Mouse (Mus musculus) hematopoietic stem cell, adult 5-6 weeks (primary cell): ENCODE data around the gene Mypn. TPM values are rescaled to one million over a fixed set of nuclear protein-coding genes. Genes with fewer than 3 reads are reported as not detected.

Experiments used
- ATAC-seq, 2 experiments: fragments of 125-278 bp in 1 of 2; replicated peaks in 1 of 2; 2 replicates each; pipeline ENCODE4 v1.8.0; 2016 to 2017; ENCODE audit warnings: inconsistent platforms in 2 of 2, mild to moderate bottlenecking in 2 of 2, moderate number of reproducible peaks in 2 of 2, low read depth in 1 of 2, moderate TSS enrichment in 1 of 2; ENCODE audit not compliant: low FRiP score in 2 of 2, poor library complexity in 2 of 2, severe bottlenecking in 2 of 2, insufficient read depth in 1 of 2, low TSS enrichment in 1 of 2
- total RNA-seq: library from RNA; stranded (forward); fragments of 172-1452, 232-1000 nt; gene quantifications from 2 replicates; pipeline ENCODE4 v1.2.3, GENCODE M21; 2017

The Mypn gene
- total RNA-seq, 1 experiment from 2014 or later, result not detected

DNA sequence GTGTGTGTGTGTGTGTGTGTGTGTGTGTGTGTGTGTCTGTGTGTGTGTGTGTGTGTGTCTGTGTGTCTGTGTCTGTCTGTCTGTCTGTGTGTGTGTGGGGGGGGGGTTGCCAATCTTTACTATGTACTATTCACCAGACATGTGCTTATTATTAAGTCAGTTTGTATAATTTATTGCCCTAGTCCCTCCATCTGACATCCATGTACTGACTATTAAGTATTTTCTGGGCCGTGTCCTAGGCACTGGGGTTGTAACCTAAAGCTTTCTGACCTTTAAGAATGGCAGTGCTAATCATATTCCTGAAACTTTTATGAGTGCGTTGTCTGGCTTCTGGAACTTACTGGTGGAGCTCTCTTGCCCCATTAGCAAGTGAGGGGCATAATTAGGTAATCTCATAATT, 107.0 kb downstream of the Mypn start:
- ATAC-seq, result no peak

DNA sequence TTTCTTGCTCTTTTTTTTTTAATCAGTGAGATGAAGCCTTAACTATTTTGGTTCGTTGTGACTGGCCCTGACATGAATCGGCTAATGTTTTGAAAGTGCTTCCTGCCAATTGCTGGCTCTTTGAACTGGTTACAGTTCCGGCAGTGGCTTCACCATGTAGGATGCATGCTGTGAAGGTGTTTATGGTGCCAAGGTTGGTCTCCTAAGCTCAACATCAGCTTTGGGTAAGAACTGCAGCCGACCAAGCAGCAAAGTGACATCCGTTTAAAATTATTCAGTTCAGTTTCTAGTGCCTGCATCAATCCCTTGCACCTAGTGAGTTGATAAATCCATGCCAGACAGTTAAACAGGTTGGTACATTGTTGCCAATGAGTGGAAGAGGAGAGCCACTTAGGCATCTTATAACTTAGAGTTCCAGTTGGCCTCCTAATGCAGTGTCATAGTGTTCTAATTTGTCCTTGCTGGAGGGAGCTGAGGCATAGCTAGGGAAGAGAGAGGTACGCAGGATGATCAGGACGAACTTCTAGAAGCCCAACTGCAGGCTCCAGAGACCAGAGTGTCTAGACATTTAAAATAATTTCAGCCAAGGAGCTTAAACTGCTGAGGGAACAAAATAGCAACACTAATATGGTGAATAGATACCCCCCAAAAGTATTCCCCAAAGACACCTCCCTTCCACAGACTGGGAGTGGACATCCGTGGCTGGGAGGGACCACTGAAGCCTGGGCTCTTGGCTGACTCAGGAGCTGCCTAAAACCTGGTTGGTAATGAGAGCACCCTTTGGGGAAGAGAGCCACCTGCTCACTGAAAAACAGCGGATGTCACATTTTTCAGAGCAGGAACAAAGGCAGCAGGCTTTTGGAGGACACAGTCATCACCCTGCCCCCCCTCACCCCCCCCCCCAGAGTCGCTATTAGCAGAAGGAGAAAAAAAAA, 110.9 kb downstream of the Mypn start:
- no peak for ATAC-seq

- no peak for ATAC-seq
Measured at GRCm38 (mm10) chr10:63091915-63092314, 111.8 kb downstream of the Mypn start.

GRCm38 (mm10) chr10:63089758-63090571, 113.8 kb downstream of the Mypn start:
- ATAC-seq, result no peak

DNA sequence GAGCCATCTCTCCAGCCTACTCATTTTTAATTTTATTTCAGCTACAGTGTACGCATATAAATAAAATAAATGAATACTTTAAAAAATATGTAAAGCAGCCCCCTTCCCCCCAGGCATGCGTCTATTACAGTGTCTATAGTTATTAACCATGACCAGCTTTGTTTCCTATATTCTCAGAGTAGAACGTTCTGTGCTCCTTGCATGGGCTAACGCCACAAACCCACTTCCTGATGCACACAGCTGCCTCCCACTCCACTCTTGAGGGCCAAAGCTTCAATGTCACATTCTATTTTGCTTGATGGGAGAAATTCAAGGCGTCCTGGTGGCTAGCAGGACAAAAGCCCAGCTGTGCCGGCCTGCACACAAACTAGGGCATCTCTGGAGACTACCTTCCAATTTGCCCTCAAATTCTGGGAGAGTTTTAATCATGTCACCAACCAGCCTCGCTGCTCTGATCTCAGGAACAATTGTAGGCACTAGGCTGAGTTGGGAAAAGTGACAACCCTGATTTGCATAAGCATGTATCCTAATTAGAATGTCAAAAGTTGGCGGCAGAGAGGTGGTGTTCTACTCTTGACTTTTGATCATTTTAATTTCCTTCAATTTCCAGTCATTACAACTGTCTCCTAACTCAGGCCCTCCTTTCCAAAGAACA, 114.5 kb downstream of the Mypn start:
- ATAC-seq, result peak; percentile 54 to 56; a peak in 3 of 4 replicates

DNA sequence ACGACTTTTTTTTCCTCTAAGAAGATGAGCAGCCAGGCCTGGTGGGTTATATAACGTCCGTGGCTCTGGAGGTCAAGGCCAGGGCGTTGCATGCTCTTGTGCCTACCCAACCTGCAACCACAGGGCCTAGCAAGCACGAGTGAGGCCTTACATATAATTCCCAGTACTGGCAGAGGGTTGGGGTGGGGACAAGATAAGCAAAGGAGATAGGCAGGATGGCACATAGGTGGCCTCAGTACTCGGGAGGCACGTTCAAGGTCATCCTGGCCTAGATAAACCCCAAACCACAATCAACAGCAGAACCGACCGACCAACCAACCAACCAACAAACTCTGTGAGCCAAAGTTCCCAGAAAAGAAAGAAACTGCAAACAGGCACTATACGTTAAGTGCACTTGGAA, 117.4 kb downstream of the Mypn start:
- no peak for ATAC-seq

DNA sequence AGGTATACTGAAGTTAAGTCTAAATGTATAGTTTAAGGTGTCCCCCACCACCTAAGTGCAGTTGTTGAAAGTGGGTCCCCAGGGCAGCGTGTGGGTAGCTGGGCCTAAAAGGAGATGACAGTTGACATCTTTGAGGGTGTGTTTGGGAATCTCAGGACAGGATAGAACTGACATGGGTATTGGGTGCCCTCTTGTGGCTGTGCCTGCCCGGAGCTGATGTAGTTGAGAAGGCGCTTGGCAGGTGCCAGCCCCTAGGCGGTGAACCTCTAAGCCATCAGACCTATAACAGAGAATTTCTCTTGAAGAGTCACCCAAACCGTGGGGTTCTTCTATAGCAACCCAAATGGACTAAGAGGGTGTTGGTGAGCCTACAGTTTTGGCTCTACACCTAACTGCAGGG, 137.8 kb downstream of the Mypn start:
- ATAC-seq, result peak; percentile 86 to 90

Other genes starting within 250 kb of the Mypn start
- 11.3 and 22.8 TPM in 2 replicates for gene Rufy2, start 223.7 kb downstream of the Mypn start, total RNA-seq
- 77.9 and 95.4 TPM in 2 replicates for gene Hnrnph3, start 179.7 kb downstream of the Mypn start, total RNA-seq
- 0.19 and 3.2 TPM in 2 replicates for gene Pbld2, start 179.6 kb downstream of the Mypn start, total RNA-seq
- 2.4 and 3.6 TPM in 2 replicates for gene Pbld1, start 143.8 kb downstream of the Mypn start, total RNA-seq
- not detected in 2 replicates for gene Atoh7, start 104.3 kb downstream of the Mypn start, total RNA-seq
- gene Herc4, start 39.9 kb upstream of the Mypn start, total RNA-seq, result 57.3 and 61.5 TPM in 2 replicates
- gene Sirt1, start 177.8 kb upstream of the Mypn start, total RNA-seq, result 42.7 and 47.6 TPM in 2 replicates
- gene Dnajc12, start 178.5 kb upstream of the Mypn start, total RNA-seq, result 1.7 and 5.0 TPM in 2 replicates
- not detected in 2 replicates for gene Gm7075, start 217.8 kb upstream of the Mypn start, total RNA-seq
- gene Ctnna3, start 226.1 kb upstream of the Mypn start, total RNA-seq, result not detected in 2 replicates